Mouse (Mus musculus) myocyte (in vitro differentiated cells): ENCODE measurements around the gene Slc12a6.

Experiments used
- CEBPB ChIP-seq: IDR thresholded peaks from 2 replicates; pipeline ENCODE4 v1.6.1; 2011; ENCODE audit warnings: mild to moderate bottlenecking, moderate library complexity; ENCODE audit not compliant: poor library complexity, insufficient read depth, severe bottlenecking
- E2F4 ChIP-seq: IDR thresholded peaks from one replicate; pipeline ENCODE4 v1.6.1; 2011; ENCODE audit warnings: mild to moderate bottlenecking, control low read depth, moderate library complexity; ENCODE audit not compliant: insufficient read depth
- MAX ChIP-seq: IDR thresholded peaks from one replicate; pipeline ENCODE4 v1.6.1; 2011; ENCODE audit warnings: low read depth, mild to moderate bottlenecking, control low read depth
- POLR2A ChIP-seq: IDR thresholded peaks from one replicate; pipeline ENCODE4 v1.6.1; 2011; ENCODE audit warnings: low read depth, mild to moderate bottlenecking, control low read depth, moderate library complexity; ENCODE audit not compliant: insufficient read length
- POLR2AphosphoS2 ChIP-seq: IDR thresholded peaks from one replicate; pipeline ENCODE4 v1.6.1; 2011; ENCODE audit warnings: low read depth, control low read depth; ENCODE audit not compliant: insufficient read length
- TCF12 ChIP-seq: IDR thresholded peaks from one replicate; pipeline ENCODE4 v1.6.1; 2011; ENCODE audit warnings: mild to moderate bottlenecking, control low read depth; ENCODE audit not compliant: poor library complexity, insufficient read depth, severe bottlenecking
- USF1 ChIP-seq: IDR thresholded peaks from one replicate; pipeline ENCODE4 v1.6.1; 2011; ENCODE audit warnings: low read depth, mild to moderate bottlenecking, control low read depth, moderate library complexity

- TF ChIP-seq POLR2A = no peak
- no peak for TF ChIP-seq MAX
- TF ChIP-seq POLR2AphosphoS2 = no peak
- TF ChIP-seq TCF12 = no peak
- no peak for TF ChIP-seq E2F4
- TF ChIP-seq USF1 = no peak
- TF ChIP-seq CEBPB = no peak
Measured at GRCm38 (mm10) chr2:112285031-112285390, 19.4 kb downstream of the Slc12a6 start.
